Mouse (Mus musculus) liver, embryonic 11.5 days (tissue): ENCODE results near the gene Abhd5. TPM values are rescaled to one million over a fixed set of nuclear protein-coding genes. Genes with fewer than 3 reads are reported as not detected.

ENCODE experiments used
- ATAC-seq: fragments of 200-750 bp; cut with Nextera tagmentation; replicated peaks from 2 replicates; pipeline ENCODE4 v1.8.0; 2017; ENCODE audit warnings: moderate number of reproducible peaks, mild to moderate bottlenecking, moderate TSS enrichment, moderate library complexity; ENCODE audit not compliant: low FRiP score
- DNase-seq: peaks from one replicate; pipeline ENCODE4 v3.0.0-alpha.2; 2017; ENCODE audit warnings: low spot score
- H3K27ac ChIP-seq: fragments of 300-500 bp; sonication (generic); 2 replicates; pipeline ENCODE4 v1.5.1; 2014; ENCODE audit warnings: mild to moderate bottlenecking, low read depth, low read length, control low read depth
- H3K27me3 ChIP-seq: fragments of 300-500 bp; sonication (generic); replicated peaks from 2 replicates; pipeline ENCODE4 v1.6.1; 2014; ENCODE audit warnings: low read length, mixed read lengths; ENCODE audit not compliant: control insufficient read depth, insufficient read depth
- H3K36me3 ChIP-seq: fragments of 300-500 bp; sonication (generic); 2 replicates; pipeline ENCODE4 v1.6.1; 2014; ENCODE audit warnings: mild to moderate bottlenecking, low read length, moderate library complexity, mixed read lengths; ENCODE audit not compliant: control insufficient read depth, insufficient read depth
- H3K4me1 ChIP-seq: fragments of 300-500 bp; sonication (generic); replicated peaks from 2 replicates; pipeline ENCODE4 v1.6.1; 2014; ENCODE audit warnings: low read length, mixed read lengths; ENCODE audit not compliant: control insufficient read depth, insufficient read depth
- H3K4me2 ChIP-seq: fragments of 300-500 bp; sonication (generic); 2 replicates; pipeline ENCODE4 v1.6.1; 2014; ENCODE audit warnings: mild to moderate bottlenecking, control low read depth, moderate library complexity
- H3K4me3 ChIP-seq: fragments of 300-500 bp; sonication (generic); 2 replicates; pipeline ENCODE4 v1.5.1; 2014; ENCODE audit warnings: low read depth, low read length, control low read depth
- H3K9ac ChIP-seq: fragments of 300-500 bp; sonication (generic); 2 replicates; pipeline ENCODE4 v1.6.1; 2014; ENCODE audit warnings: low read depth, low read length, control low read depth
- H3K9me3 ChIP-seq: fragments of 300-500 bp; sonication (generic); 2 replicates; pipeline ENCODE4 v1.6.1; 2016; ENCODE audit warnings: low read length, inconsistent platforms, mixed read lengths; ENCODE audit not compliant: control insufficient read depth
- WGBS: fragments of 180-500 bp; shearing (Covaris S2); extraction: QIAGEN DNeasy Blood & Tissue Kit; methylation state at CpG from one replicate; pipeline ENCODE4 v1.1.7; 2014; 5-methylcytosine and 5-hydroxymethylcytosine counted together
- polyA plus RNA-seq: library from polyadenylated mRNA; unstranded; fragments of >200 nt; fragmentation: Nextera tagmentation; extraction: Ambion mirVana; gene quantifications from 2 replicates; pipeline ENCODE4 v1.2.1, GENCODE M21; 2014

The Abhd5 gene
- polyA plus RNA-seq, 1 experiment from 2014 or later = 24.2 TPM

DNA sequence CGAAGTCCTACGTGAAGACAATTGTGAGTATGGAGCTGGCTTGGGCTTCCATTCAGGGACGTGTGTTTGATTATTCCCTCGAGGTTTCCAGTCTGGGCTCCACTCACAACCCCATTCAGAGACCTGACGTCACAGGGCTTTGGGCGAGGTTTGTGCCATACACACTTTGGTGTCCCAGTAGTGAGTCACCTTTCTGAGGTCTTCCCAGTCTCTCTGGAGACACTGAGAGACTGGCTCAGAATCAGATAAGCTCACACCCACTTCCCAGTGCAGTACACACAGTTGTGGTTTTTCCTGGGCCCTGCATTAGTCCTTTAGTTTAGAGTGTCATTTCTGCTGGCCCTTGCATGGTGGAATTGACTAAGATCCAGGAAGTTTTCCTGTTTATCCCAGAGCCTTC is 27.6 kb downstream of the Abhd5 start:
- ATAC-seq = no peak
- no peak overlapping the region for H3K9ac ChIP-seq
- H3K27ac ChIP-seq = no peak overlapping the region
- no peaks in the 10 kb centered on the region for H3K36me3 ChIP-seq
- H3K4me3 ChIP-seq = no peak overlapping the region
- H3K9me3 ChIP-seq = no peaks in the 10 kb centered on the region
- H3K4me1 ChIP-seq = no peaks in the 10 kb centered on the region
- H3K4me2 ChIP-seq = no peak overlapping the region
- no peak for DNase-seq
- WGBS = 89% methylated on average over 6 of the region's 6 CpGs
- H3K27me3 ChIP-seq = no peaks in the 10 kb centered on the region

DNA sequence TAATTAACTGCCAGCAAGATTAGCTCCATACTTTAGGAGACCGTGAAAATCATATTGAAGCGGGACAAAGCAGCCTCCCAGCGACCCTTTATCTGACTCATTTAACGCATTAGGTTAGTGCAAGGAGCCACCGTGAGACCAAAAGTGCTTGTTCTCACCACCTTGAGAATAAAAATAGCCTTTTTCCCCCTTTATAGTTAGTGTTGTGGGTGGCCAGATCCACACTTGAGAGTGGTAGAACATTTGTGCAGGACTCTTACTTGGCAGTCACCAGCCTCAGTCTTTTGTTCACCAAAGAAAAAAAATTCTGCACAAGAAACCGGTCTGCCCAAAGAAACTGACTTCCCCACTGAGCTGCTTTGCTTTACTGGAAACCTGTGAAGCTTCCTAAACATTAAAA is 29.6 kb downstream of the Abhd5 start:
- WGBS = 91% methylated on average over 6 of the region's 6 CpGs
- Histone ChIP-seq H3K4me1 (no peaks in the 10 kb centered on the region), H3K4me2 (no peak overlapping the region), H3K27ac (no peak overlapping the region), H3K9me3 (no peaks in the 10 kb centered on the region), H3K4me3 (no peak overlapping the region), H3K27me3 (no peaks in the 10 kb centered on the region), H3K36me3 (no peaks in the 10 kb centered on the region), H3K9ac (no peak overlapping the region)
- no peak for ATAC-seq
- no peak for DNase-seq

DNA sequence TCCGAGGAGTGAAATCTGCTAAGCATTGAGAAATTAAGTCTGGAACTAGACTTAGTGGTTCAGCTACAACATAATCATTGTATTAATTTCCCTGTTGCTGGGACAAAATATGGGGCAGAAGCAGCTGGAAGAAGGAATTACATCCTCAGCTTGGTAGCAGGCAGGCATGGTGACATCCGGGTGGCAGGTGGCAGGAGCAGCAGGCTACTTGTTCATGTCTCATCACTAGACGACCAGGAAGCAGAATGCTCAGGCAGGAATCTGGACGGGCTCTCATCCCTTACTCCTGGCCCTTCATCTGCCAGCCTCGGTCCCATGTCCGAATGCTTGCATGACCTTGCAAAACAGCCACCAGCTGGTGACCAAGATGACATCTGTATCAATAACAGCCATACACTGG is 30.6 kb downstream of the Abhd5 start:
- no peak overlapping the region for H3K4me3 ChIP-seq
- 87% methylated on average over 6 of the region's 6 CpGs for WGBS
- no peaks in the 10 kb centered on the region for H3K27me3 ChIP-seq
- no peaks in the 10 kb centered on the region for H3K9me3 ChIP-seq
- no peaks in the 10 kb centered on the region for H3K36me3 ChIP-seq
- H3K27ac ChIP-seq = no peak overlapping the region
- H3K4me2 ChIP-seq = no peak overlapping the region
- ATAC-seq (no peak), DNase-seq (no peak)
- no peaks in the 10 kb centered on the region for H3K4me1 ChIP-seq
- H3K9ac ChIP-seq = no peak overlapping the region

DNA sequence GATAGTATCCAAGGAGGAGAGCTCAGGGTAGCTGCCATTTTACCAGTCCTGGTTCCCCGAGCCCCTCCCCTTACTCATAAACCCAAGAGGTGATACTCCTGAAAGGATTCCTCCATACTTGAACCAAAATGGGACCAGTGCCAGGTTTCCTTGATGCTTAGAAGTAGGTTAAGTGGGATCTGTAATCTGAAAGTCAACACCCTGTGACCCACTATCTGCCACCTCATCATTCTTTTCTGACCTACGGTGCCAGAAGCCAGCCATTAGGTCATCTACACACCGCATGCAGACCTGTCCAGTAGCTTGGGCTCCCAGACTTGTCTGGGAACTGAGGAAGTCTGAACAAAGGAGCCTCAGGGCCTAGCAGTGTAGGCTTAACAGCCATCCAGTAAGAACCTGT is 34.6 kb downstream of the Abhd5 start:
- Histone ChIP-seq H3K36me3 (no peaks in the 10 kb centered on the region), H3K4me1 (no peaks in the 10 kb centered on the region), H3K9me3 (no peaks in the 10 kb centered on the region), H3K27me3 (no peaks in the 10 kb centered on the region), H3K4me3 (no peak overlapping the region), H3K9ac (no peak overlapping the region), H3K4me2 (no peak overlapping the region), H3K27ac (no peak overlapping the region)
- WGBS = 86% methylated on average over 3 of the region's 3 CpGs
- no peak for DNase-seq
- no peak for ATAC-seq

DNA sequence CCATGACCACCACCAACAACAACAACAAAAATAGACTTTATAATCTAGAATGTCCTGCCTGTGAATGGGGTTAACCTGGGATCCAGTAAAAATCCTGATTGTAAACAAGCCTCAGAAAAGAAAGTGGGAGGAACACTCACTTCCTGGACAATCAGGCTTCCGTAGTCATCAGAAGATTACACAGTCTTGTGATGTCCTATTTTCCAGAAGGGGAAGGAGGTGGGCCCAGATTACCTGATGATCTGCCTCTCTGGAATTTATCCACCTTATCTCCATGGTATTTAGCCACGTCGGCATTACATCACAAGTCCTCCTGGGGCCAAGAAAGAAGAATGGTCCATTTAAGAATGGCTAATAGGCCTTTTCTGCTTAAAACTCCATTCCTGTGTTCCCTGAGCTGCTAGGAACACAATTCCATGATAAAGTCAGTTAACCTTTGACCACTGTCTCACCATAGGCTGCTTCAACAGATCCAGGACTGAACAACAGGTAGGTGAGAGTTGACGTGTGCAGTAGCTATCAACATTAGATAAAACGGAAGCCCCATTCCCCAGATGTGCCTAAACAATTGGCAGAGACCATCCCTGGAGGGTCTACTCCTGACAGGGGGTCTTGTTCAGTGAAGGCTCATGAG is 38.0 kb downstream of the Abhd5 start:
- Histone ChIP-seq H3K9me3 (no peaks in the 10 kb centered on the region), H3K27me3 (no peaks in the 10 kb centered on the region), H3K4me1 (no peaks in the 10 kb centered on the region), H3K36me3 (no peaks in the 10 kb centered on the region), H3K4me3 (no peak overlapping the region), H3K27ac (no peak overlapping the region), H3K9ac (no peak overlapping the region), H3K4me2 (no peak overlapping the region)
- DNase-seq (no peak), ATAC-seq (no peak)
- WGBS = 66% methylated on average over 5 of the region's 5 CpGs

DNA sequence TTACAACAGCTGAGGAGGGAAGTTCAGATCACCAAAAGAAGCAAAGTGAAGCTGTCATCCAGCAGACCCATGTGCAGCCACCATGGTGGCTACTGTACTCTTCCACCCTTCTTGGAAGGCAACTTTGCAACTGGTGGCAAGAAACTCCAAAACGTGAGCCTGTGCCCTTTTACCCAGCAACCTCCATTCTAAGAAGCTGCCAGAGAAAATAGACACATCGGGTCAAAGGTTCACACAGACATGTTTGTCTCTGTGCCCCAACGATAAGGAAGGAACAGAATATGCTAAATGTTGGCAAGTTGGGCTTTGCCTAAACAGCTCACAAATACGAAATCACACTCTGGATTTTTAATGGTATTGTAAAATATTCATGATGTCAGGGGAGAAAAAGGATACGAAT is 44.4 kb downstream of the Abhd5 start:
- ATAC-seq = no peak
- no peaks in the 10 kb centered on the region for H3K36me3 ChIP-seq
- DNase-seq = no peak
- no peaks in the 10 kb centered on the region for H3K4me1 ChIP-seq
- no peak overlapping the region for H3K9ac ChIP-seq
- H3K27me3 ChIP-seq = no peaks in the 10 kb centered on the region
- no peak overlapping the region for H3K4me3 ChIP-seq
- H3K4me2 ChIP-seq = no peak overlapping the region
- H3K9me3 ChIP-seq = no peaks in the 10 kb centered on the region
- no peak overlapping the region for H3K27ac ChIP-seq
- 75% methylated on average over 5 of the region's 5 CpGs for WGBS

DNA sequence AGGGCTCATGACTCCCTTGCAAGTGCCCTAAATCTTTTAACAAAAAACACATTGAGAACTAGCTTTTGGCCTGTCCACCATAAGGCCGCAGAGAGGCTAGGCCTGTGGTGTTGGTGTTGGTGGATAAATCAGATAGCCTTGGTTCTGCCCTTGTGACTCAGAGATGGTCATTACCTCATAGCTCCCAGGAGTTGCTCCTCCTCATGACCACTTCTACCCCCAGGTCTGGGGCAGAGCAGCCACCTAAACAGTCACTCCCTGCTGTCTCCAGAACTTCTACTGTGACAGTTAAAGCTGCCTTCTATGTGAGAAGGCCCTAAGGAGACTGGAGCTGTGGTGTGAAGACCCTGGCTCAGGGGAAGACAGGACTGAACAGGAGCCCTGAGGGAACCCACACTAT is 45.7 kb downstream of the Abhd5 start:
- DNase-seq (no peak), ATAC-seq (no peak)
- H3K27me3 ChIP-seq = no peaks in the 10 kb centered on the region
- H3K4me1 ChIP-seq = no peaks in the 10 kb centered on the region
- no peak overlapping the region for H3K27ac ChIP-seq
- no peaks in the 10 kb centered on the region for H3K9me3 ChIP-seq
- 83% methylated on average over 1 of the region's 1 CpGs for WGBS
- H3K4me3 ChIP-seq = no peak overlapping the region
- H3K9ac ChIP-seq = no peak overlapping the region
- H3K4me2 ChIP-seq = no peak overlapping the region
- no peaks in the 10 kb centered on the region for H3K36me3 ChIP-seq

DNA sequence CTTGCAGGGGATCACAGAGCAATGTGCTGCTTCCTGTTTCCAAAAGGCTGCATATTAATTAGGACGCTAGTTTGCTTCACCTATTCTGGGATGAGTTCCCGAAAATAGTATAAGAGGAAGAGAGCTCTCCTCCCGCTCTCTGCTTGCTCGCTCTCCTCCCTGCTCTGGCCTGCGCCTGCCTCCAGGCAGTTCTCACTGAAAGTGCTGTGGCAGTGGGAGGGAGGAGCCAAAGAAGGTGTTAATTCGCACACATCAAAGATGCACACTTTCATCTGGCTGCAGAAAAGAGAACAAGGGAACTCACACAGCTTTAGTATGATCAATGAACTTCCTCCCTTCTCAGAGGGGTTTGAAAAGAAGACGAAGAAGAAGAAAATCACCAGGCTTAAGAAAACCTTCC is 47.3 kb downstream of the Abhd5 start:
- Histone ChIP-seq H3K4me2 (no peak overlapping the region), H3K36me3 (no peaks in the 10 kb centered on the region), H3K9ac (no peak overlapping the region), H3K4me3 (no peak overlapping the region), H3K4me1 (no peaks in the 10 kb centered on the region), H3K9me3 (no peaks in the 10 kb centered on the region), H3K27ac (no peak overlapping the region), H3K27me3 (no peaks in the 10 kb centered on the region)
- ATAC-seq = no peak
- no peak for DNase-seq
- WGBS = 52% methylated on average over 7 of the region's 7 CpGs

DNA sequence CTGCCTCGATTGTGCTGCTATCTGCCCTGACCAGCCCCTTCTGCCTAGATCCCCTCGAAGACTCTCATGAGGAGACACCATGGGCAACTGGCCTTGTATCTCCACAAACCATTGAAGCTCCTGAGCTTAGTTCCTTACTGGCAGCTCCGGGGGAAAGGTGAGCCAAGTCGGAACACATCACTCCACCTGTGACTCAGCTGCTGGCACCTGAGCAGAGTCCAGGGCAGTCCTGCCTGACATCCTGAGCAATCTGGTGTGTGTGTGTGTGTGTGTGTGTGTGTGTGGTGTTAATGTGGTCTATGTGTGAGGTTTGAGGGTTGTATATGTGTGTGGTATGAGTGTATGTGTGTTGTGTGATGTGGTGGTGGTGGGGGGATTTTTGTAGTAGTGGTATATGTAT is 49.8 kb downstream of the Abhd5 start:
- ATAC-seq (no peak), DNase-seq (no peak)
- no peaks in the 10 kb centered on the region for H3K36me3 ChIP-seq
- no peak overlapping the region for H3K9ac ChIP-seq
- H3K27ac ChIP-seq = no peak overlapping the region
- H3K4me1 ChIP-seq = no peaks in the 10 kb centered on the region
- no peak overlapping the region for H3K4me2 ChIP-seq
- no peaks in the 10 kb centered on the region for H3K9me3 ChIP-seq
- H3K27me3 ChIP-seq = no peaks in the 10 kb centered on the region
- H3K4me3 ChIP-seq = no peak overlapping the region
- WGBS = 74% methylated on average over 4 of the region's 4 CpGs
